Mouse (Mus musculus) heart, postnatal 0 days (tissue): ENCODE measurements at regions not wholly inside any gene's neighbourhood (a gene's known extent, or its start where the extent isn't known, plus 50 kb on each side); places are given as distances from the start of the nearest gene placed in this dataset.

Source experiments
- CTCF ChIP-seq: IDR thresholded peaks from 2 replicates; pipeline ENCODE4 v1.5.1; 2016; ENCODE audit warnings: antibody characterized with exemption, control low read depth, low read depth
- EP300 ChIP-seq: IDR thresholded peaks from 2 replicates; pipeline ENCODE4 v1.6.1; 2016; ENCODE audit warnings: antibody characterized with exemption, low read depth

DNA sequence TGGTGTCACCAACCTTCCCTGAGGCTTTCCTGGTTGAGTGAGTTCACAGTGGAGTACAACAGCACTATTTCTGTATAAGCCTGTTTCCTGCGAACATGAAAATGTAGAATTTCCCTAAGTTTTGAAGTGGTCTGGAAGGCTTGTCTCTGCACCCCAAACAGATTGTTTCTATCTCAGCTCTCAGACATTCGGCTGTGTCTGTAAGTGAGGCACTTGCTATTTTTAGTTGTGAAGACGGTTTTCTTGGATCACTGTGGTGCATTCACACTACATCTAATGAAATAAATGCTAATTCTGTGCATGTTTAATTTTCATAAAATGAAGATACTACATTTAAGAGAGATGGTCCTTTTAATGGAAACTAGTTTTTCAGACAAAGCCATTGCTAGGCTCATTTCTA is 139.1 kb downstream of the Stk31 start:
- no peak for TF ChIP-seq CTCF
- no peak for TF ChIP-seq EP300
